Mouse (Mus musculus) layer of hippocampus, postnatal 10 days (tissue): Measurements from ENCODE around the gene March8. TPM values are rescaled to one million over a fixed set of nuclear protein-coding genes. Genes with fewer than 3 reads are reported as not detected.
A peak's percentile ranks its signal among the peaks of the same experiment; 100 is the strongest.
"Not testable (repeated sequence)": the region's sequence is repeated elsewhere in the genome, so short reads cannot be mapped to it uniquely, and the experiment has no call there.

ENCODE experiments used
- DNase-seq, 2 experiments: peaks; one replicate each; pipeline ENCODE4 v3.0.0; 2021; ENCODE audit warnings: low spot score in 2 of 2
- long read RNA-seq: library from polyadenylated mRNA; stranded (forward); transcript quantifications from one replicate; pipeline ENCODE4 v2.0.0, GENCODE M21; 2023
- total RNA-seq, 2 experiments: library from RNA; stranded (reverse); gene quantifications; 2 replicates each; pipeline ENCODE4 v1.2.3; 2021

Gene March8
- 10 to 100 TPM; 63.2 to 66.3 TPM for total RNA-seq
- long read RNA-seq, full-length matches to known transcripts: 9 of 18 reads
- long read RNA-seq, partial matches to known transcripts: 0 of 18 reads
- long read RNA-seq, other reads (novel, unspliced or antisense): 9 of 18 reads

- peak; percentile 79 to 88 for DNase-seq
These were observed at the start of gene March8 for GRCm38 (mm10) chr6:116337835-116338501. TSS of gene March8 (plus strand) at chr6:116338024.

DNA sequence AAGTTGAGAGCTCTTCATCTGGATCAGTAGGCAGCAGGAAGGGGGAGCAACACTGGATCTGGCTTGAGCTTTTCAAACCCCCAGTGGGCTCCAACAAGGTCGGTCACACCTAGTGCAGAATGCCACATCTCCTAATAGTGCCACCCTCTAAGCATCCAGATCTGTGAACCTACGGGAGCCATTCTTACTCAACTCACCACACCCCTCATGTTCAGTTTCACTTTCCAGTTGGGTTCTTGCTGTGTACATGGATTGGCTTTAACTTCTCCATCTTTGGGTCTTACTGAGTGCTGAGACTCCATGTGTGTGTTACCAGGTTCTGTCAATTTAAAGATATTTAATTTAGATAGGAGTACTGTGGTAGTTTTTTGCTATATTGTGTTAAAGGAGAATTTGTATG, 26.4 kb upstream of the March8 start:
- no peak for DNase-seq

DNA sequence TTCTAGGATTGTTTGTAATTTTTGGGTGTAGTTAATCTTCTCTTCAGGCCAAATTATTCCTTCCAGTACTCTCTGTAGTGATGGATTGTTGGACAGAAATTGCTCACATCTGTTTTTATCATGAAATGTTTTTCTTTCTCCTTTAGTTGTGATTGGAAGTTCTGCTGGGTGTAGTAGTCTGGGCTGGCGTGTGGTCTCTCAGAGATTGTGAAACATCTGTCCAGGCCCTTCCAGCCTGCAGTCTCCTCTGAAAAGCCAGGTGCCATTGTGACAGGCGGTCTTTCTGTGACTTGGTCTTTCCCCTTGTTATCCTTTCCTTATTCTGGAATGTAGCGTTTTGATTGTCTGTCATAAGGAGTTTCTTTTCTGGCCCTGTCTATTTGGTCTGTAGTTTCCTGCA, 18.6 kb upstream of the March8 start:
- DNase-seq: no peak

GRCm38 (mm10) chr6:116326641-116327040, 11.2 kb upstream of the March8 start:
- DNase-seq: no peak

- no peak for DNase-seq
These were observed 6.4 kb upstream of the March8 start for GRCm38 (mm10) chr6:116331396-116331795.

- no peak for DNase-seq
These were observed 374 bp upstream of the March8 start for GRCm38 (mm10) chr6:116337466-116337834.

GRCm38 (mm10) chr6:116338520-116338919, 696 bp downstream of the March8 start:
- DNase-seq: no peak

GRCm38 (mm10) chr6:116339088-116339487, 1.3 kb downstream of the March8 start:
- no peak for DNase-seq

GRCm38 (mm10) chr6:116340521-116340920, 2.7 kb downstream of the March8 start:
- DNase-seq: no peak

- DNase-seq: no peak
These were observed 10.1 kb downstream of the March8 start for GRCm38 (mm10) chr6:116347953-116348352.

GRCm38 (mm10) chr6:116349997-116350396, 12.2 kb downstream of the March8 start:
- no peak for DNase-seq

DNA sequence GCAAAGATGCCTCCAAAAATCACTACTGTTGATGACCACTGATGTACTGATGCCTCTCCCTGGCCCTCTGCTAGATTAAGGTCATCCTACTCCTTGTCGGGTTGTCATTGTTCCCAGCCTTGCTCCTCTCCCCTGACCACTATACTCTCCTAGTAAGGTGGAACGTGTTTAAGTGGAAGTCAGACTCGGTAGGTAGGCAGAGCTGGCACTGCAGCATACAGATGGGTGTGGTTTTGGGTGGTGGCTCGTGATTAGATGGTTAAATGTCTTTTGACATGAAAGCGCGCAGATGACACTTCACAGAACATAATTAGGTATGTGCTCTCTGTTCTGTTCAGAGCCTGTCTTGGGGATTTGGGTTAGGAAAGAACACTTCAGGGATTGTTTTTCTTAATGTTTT, 12.8 kb downstream of the March8 start:
- DNase-seq: no peak

DNA sequence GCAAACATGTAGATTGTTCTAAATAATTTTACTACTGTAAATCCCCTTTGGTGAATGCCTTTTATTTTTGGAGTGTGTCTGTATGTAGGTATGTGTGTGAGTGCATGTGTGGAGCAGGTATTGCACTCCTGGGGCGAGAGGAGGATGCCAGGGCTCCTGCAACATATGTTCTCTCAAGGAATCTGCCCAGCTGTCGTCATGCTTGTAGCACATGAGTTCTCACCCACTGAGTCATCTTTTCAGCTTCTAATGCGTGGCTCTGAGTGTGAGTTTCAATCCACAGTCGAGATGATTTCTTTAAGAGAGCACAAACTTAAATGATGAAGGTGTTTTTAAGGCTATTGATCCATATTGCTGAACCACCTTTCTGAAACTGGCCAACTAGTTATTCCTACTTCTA, 13.7 kb downstream of the March8 start:
- no peak for DNase-seq

DNA sequence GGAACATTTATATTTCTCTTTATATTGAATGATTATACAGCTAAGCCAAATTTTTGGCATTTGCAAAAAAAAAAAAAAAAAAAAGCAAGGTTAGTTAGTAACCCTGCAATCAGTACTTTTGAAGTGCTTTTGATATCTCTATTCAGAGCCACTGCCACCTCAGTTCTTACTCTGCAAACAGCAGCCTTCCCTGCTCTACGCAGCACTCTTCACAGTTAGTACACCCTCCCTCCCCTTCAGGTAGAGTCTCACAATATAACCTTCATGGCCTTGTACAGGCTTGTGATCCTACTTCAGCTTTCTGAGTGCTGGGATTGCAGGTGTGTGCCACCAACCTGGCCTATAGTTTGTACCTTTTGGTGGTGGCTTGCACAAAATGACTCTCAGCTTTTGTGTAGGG, 15.6 kb downstream of the March8 start:
- no peak for DNase-seq

- not testable (repeated sequence) for DNase-seq
These were observed 18.6 kb downstream of the March8 start for GRCm38 (mm10) chr6:116356311-116356947.

- DNase-seq: no peak
These were observed 19.1 kb downstream of the March8 start for GRCm38 (mm10) chr6:116356948-116357325.

- no peak for DNase-seq
These were observed 20.2 kb downstream of the March8 start for GRCm38 (mm10) chr6:116358056-116358455.

DNA sequence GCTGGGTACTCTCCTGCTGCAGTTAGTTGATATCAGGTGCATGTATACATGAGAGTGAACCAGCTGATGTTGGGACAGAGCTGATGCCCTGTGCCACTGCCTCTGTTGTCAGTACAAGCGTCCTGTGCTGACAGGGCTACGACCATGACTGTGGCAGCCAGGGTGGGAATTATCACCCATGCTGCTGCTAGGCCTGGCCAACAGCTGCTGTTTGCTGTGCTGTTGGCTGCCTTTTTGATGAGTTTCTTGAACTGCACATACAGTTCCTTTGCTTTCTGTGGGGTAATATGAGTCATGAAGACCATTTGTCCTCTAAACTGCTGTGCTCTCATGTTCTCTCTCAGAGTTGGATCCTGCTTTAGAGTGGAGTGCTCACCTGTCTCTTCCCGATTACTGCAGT, 21.4 kb downstream of the March8 start:
- no peak for DNase-seq

- no peak for DNase-seq
These were observed 23.6 kb downstream of the March8 start for GRCm38 (mm10) chr6:116361463-116361862.

GRCm38 (mm10) chr6:116361993-116362392, 24.2 kb downstream of the March8 start:
- no peak for DNase-seq

DNA sequence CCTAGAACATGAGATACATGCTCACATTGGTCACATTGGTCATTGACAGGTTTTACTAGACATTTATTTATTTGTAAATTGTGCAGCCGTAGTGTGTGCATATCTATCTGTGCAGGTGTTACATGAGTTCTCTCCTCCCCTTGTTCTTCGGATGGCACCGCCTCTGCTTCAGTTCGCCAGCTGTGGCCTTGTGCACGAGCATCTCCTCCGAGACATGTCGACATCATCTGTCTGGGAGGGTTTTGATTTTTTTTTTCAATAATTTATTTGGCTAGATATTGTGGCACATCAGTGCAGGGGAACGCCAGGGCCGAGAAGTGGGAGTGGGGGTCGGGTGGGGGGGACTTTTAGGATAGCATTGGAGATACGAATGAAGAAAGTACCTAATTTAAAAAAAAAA, 30.1 kb downstream of the March8 start:
- no peak for DNase-seq

- DNase-seq: no peak
These were observed 32.0 kb downstream of the March8 start for GRCm38 (mm10) chr6:116369811-116370210.
